ENCODE assay signal across 12 mouse cellular contexts in the genomic region with DNA sequence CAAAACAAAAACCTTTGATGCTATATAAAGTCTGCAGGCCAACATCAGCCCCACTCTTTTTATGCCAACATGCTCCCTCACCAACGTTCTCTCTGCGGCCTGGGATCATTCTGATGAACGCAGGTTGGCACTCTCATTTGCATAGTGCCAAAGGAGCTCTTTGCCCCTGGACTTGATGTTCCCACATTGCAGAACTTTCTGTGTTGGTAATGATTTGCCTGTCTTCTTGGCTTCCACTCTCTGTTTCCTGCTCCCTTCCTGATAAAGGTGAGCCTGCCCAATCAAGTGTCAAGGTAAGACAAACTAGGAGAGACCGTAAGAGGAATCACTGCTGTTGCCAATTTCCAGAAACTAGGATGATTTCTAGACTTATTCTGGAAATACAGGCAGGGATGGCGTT.
"Had no signal": no experiment of that assay in that cellular context is flagged by ENCODE, and none has a peak within 500 bp of the region (broad histone marks: within the 10 kb centered on the region; RNA-seq: fewer than 3 reads in every experiment).

No protein-coding gene starts in this region.

- DNase-seq: left cerebral cortex, postnatal 4 days; liver, embryonic 13.5 days; lung, adult 2 months; lung, postnatal 14 days; lung, postnatal 4 days; midbrain, embryonic 14.5 days; thymus, adult 18-20 months; thymus, postnatal 36 days had no signal

- H3K9ac ChIP-seq: limb, embryonic 12.5 days; limb, embryonic 15.5 days; liver, embryonic 13.5 days had no signal

- H3K36me3 ChIP-seq: limb, embryonic 12.5 days; limb, embryonic 15.5 days; liver, embryonic 13.5 days had no signal

- H3K9me3 ChIP-seq: limb, embryonic 12.5 days; limb, embryonic 15.5 days; liver, embryonic 13.5 days had no signal

- H3K4me3 ChIP-seq: limb, embryonic 12.5 days; limb, embryonic 15.5 days; liver, embryonic 13.5 days had no signal

- H3K4me2 ChIP-seq: limb, embryonic 12.5 days; limb, embryonic 15.5 days; liver, embryonic 13.5 days; midbrain, embryonic 11.5 days had no signal

- H3K4me1 ChIP-seq: limb, embryonic 12.5 days; limb, embryonic 15.5 days had no signal

- ATAC-seq: intestine, postnatal 0 days had no signal

- H3K27ac ChIP-seq: limb, embryonic 12.5 days; limb, embryonic 15.5 days; liver, embryonic 13.5 days had no signal

- H3K27me3 ChIP-seq: limb, embryonic 12.5 days; limb, embryonic 15.5 days; liver, embryonic 13.5 days had no signal
